Mouse (Mus musculus) kidney, postnatal 4 days (tissue): ENCODE results near the gene Tff2.

Experiments used
- DNase-seq, 2 experiments: peaks; one replicate each; pipeline ENCODE4 v3.0.0; 2021; ENCODE audit warnings: mixed read lengths in 2 of 2

The Tff2 gene

DNA sequence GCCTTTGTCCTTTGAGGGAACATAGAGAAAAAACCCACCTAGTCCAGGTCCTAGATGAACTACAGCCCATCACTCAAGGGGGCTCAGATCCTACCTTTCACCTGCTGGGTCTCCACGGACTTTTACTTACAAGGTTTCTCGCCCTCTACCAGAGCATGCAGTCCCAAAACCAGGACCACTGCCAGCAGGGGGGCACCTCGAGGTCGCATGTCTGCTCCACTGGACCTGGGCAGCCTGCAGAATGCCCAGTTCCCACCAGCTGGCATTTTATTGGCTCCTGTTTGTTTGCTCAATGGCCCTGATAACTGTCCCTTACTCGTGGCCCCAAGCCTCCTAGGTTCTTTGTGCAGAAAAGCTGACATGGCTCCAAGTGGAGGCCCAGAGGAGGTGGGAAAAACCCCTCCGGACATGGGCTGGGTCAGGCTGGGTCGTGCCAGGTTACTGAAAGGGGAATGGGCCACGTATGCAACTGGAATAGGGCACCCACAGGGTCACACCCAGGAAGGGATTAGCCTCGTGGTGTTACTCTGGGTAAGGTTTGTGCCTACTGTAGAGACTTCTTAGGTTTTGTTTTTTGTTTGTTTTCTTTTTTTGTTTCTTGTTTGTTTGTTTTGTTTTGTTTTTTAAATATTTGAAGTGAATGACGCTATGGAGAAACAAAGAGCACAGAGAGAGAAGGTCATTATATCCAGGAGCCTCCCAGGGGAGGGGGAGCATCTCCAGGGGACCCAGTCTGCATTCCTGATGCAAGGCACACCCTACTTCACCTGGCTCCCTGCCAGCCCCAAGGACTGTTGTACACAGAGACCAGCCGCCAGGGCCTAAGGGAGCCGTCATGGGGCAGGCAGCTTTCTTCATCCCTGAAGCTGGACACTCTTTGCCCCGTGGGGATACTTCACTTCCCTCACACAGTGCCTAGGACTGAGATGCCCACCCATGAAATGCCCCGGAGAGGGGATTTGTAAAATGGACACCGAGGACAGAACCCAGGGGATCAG is at the start of gene Tff2:
Gene Tff2 (minus strand): TSS at position 243 of the 998 bp plus-strand sequence.
- DNase-seq, result peak; percentile 50 to 62

- peak in 1 of 2 experiments; percentile 26 for DNase-seq
Measured at GRCm38 (mm10) chr17:31193360-31193759, 49.3 kb upstream of the Tff2 start.

GRCm38 (mm10) chr17:31192663-31193062 is 48.6 kb upstream of the Tff2 start:
- no peak for DNase-seq

DNA sequence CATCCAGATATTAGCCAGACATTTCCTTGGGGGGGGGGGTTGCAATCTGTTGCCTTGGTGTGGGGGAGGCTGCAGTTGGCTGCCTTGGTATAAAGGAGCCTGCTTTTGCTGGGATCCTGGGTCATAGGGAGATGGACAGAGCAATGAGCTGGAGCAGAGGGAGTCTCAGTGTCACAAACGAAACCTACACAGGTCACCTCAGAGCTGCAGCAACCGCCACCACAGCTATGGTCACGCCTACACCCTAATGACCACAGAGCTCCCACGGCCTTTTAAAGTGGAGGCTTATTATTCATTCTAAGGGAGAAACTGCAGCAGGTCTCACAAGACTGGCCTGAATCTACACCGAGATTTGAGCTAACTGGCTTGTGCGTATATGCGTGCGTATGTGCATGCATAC is 47.7 kb upstream of the Tff2 start:
- peak in 1 of 2 experiments; percentile 18 for DNase-seq

DNA sequence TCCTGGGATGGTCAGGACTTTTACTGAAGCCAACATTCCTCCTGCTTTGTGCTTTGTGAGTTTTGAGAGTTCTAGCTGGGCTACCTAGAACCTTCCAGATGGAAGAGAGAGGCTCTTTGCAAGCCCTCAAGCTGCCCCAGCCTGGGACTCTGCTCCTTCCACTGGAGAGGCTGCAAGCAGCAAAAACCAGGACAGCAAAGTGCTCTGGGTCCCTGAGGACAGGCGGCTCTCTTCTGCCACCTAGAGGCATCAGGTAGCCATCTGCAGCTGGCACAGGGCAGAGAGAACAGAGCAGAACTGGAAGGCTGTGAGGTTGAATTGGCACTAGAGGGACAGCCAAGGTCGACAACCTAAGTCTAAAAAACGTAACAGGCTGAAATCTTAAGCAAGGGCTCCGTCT is 43.3 kb upstream of the Tff2 start:
- peak; percentile 83 to 87 for DNase-seq

GRCm38 (mm10) chr17:31184269-31184990 is 40.3 kb upstream of the Tff2 start:
- DNase-seq, result peak in 1 of 2 experiments; percentile 30

- DNase-seq, result no peak
Measured at GRCm38 (mm10) chr17:31183180-31183974, 39.3 kb upstream of the Tff2 start.

GRCm38 (mm10) chr17:31181490-31181889 is 37.4 kb upstream of the Tff2 start:
- DNase-seq, result no peak

DNA sequence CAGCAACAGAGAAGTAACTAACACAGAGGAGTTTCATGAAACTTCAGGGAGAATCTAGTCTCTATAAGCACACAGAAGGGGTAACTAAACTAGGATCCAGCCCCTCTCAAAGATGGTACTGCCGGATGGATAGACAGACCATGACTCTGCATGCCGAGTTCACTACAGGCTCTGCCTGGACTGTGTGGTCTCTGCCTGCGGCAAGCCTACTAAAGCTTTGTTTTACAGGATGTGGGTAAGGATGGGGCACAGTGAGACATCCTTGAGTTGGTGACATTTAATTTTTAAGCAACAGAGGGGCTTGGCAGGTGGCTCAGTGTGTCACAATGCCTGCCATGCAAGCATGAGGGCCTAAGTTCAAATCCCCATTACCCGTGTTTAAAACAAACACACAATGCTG is 32.2 kb upstream of the Tff2 start:
- DNase-seq, result no peak

DNA sequence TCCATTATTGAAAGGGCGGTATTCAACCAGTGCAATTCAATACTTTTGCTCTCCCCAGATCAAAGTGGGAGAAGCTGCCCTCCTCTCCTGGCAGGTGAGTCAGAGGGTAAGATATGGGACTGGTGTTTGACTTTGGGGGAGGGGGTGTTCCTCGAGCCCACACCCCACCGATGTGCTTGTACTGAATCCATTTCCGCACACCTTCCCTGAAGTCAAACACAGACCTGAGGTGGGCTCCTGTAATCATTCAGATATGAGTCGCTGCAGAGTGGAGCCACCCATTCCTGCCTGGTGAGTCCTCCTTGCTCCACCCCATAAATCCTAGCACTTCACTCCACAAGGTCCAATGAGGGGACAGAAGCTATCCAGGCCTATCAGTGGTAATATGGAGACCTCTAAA is 25.7 kb upstream of the Tff2 start:
- no peak for DNase-seq

DNA sequence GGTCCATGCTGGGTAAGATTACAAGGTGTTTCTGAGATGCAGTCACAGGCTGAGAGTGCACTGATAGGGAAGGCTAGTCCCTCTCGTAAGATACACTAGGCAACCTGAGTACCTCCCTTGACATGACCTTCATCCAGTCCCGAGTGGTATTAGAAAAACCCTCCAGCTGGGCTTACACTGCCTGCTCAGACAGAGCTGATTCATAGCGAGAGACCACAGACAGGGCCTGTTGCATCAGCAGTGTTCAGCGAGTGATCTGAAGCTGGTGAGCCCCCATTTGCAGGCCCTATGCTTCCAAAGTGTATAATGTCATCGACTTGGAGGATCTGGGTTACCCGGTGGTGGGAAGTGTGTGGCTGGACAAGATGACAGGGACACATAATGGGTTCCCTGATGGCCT is 21.0 kb upstream of the Tff2 start, which contains the start of gene Tff1:
Gene Tff1 (minus strand): TSS at position 151 of the 400 bp plus-strand sequence.
- no peak for DNase-seq

- DNase-seq, result no peak
Measured at GRCm38 (mm10) chr17:31163821-31164220, 19.7 kb upstream of the Tff2 start.

DNA sequence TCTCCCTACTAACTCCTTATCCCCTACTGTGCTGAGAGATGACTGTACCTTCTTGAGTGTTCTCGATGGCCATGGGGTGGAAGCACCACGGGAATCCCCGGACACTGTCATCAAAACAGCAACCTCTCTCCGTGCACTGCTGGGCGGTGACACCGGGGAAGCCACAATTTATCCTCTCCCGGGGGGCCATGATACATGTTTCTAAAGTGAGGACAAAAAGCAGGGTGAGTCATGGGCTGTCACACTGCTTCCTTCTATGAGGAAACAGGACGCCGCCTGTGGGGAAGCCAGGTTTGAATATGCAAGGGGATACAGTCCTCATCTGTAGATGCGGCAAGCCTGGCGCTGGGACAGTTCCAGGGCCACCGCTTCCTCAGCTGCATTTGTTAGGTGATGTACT is 18.5 kb upstream of the Tff2 start:
- DNase-seq, result peak; percentile 34 to 52

DNA sequence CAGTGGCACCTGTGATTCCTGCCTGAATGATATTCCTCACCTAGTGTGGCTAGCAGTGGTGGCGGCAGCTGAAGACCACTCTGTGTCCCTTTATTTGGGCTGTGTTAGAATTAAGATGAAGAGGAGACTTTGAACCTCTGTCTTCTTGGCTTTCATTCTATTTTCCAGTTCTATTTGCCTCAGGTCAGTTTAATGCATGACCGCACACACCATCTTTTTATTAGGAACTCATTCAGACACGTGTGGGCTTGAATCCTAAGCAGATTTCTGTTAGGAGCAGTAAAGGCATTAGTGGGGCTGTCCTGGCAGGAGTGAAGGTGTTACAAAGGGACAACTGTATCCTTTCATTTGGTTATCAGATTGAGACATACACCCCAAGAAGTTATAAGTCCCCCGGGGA is 16.2 kb upstream of the Tff2 start:
- no peak for DNase-seq

GRCm38 (mm10) chr17:31157921-31158320 is 13.8 kb upstream of the Tff2 start:
- DNase-seq, result no peak

DNA sequence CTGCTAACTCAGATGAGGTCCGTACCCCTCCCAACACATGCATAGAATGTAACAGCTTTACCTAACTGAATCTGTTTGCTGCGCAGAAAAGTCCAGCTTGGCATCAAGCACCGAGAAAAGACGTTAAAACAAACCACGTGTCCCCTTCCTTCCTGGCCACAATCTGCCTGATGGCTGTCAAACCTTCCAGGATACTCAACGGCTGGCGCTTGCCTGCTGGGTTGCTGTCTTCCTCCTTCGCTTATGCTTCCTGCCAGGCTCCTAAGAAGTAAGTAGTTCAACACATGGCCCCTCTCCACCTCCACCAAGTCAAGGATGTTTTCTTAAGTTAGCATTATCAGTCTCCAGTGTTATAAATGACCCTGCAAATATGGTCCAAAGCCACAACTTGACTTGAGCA is 9.7 kb upstream of the Tff2 start:
- DNase-seq, result no peak

GRCm38 (mm10) chr17:31152966-31153499 is 9.0 kb upstream of the Tff2 start:
- peak; percentile 7 to 37 for DNase-seq

DNA sequence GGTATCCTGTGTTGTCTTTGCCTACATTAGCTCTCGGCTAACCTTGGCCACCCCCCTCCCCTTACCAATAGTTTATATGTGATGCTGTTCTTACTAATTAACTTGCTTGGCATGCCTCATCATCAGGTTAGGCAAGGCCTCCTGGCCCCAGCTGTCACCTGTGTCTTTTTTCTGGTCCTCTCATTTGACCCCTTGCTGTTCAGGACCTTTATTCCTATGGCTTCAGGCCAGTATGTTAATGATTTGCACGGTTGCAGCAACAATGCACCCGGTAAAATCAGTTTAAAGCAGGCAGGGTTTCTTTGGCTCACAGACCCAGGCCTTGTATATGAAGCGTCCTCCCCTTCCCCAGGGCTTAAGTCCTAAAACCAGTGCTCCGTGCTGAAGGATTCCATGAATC is 8.4 kb upstream of the Tff2 start:
- peak; percentile 18 to 51 for DNase-seq

GRCm38 (mm10) chr17:31145998-31146397 is 1.9 kb upstream of the Tff2 start:
- DNase-seq, result no peak

DNA sequence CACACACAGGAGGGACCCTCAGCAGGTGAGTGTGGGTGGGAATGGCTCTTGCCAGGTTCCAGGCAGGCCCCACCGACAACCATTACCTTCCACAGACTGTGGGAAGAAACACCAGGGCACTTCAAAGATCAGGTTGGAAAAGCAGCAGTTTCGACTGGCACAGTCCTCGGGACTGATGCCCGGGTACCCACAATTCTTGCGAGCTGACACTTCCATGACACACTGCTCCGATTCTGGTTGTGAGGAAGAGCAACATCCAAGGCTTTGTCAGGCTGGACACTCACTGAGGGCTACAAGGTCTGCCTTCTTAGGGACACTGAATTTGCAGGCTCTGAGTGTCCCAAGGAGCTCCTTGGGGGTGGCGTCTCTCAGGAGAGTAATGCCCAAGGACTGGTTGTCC is 2.0 kb downstream of the Tff2 start:
- no peak for DNase-seq

- DNase-seq, result peak; percentile 63 to 72
Measured at GRCm38 (mm10) chr17:31138398-31138797, 5.7 kb downstream of the Tff2 start.

GRCm38 (mm10) chr17:31136821-31137220 is 7.3 kb downstream of the Tff2 start:
- no peak for DNase-seq

DNA sequence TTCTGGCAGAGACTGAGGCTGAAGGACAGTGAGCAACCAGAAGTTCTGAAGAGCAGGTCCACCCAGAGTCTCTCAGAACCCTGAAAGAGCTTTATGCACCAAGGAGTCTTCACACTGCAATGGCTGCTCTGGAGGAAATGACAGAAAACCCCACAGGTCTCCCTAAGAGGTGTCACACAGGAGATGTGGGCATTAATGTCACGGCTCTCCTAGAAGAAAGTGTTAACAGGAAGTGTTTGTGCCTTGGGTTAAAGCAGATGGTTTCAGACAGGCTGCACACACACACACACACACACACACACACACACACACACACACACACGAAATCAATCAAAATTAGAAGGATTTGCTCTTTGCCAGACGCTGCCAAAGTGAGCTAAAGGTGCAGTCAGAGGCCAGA is 7.8 kb downstream of the Tff2 start:
- DNase-seq, result no peak
